Mouse (Mus musculus): Measurements from ENCODE around the gene Atoh8. TPM values are rescaled to one million over a fixed set of nuclear protein-coding genes. Genes with fewer than 3 reads are reported as not detected.

The Atoh8 gene
- polyA plus RNA-seq, 1 experiment from 2014 or later = 24.2 TPM

- Histone ChIP-seq H3K4me1 (ENCODE audit: insufficient read depth, low read length) (peaks cover 6% of the 10 kb centered on the region), H3K9ac (replicated peaks; ENCODE audit: low read length) (no peak overlapping the region), H3K36me3 (ENCODE audit: insufficient read depth, low read length) (no peaks in the 10 kb centered on the region), H3K4me2 (replicated peaks; ENCODE audit: low read depth, low read length) (no peak overlapping the region), H3K9me3 (ENCODE audit: low read length) (no peaks in the 10 kb centered on the region; the same call in 1 of the 2 replicates), H3K4me3 (ENCODE audit: low read length) (no peak overlapping the region), H3K27me3 (ENCODE audit: insufficient read depth, low read length) (no peaks in the 10 kb centered on the region), H3K27ac (ENCODE audit: low read length) (no peak overlapping the region)
- no peak for ATAC-seq (ENCODE audit: low FRiP score, low TSS enrichment)
- 84% methylated on average over 6 of the region's 6 CpGs for WGBS
Observed at GRCm38 (mm10) chr6:72273153-72273552, 37.8 kb upstream of the Atoh8 start.

GRCm38 (mm10) chr6:72272161-72272696, 36.9 kb upstream of the Atoh8 start:
- Histone ChIP-seq H3K36me3 (ENCODE audit: insufficient read depth, low read length) (no peaks in the 10 kb centered on the region), H3K4me3 (ENCODE audit: low read length) (no peak overlapping the region), H3K27ac (ENCODE audit: low read length) (no peak overlapping the region), H3K4me2 (replicated peaks; ENCODE audit: low read depth, low read length) (no peak overlapping the region), H3K27me3 (ENCODE audit: insufficient read depth, low read length) (no peaks in the 10 kb centered on the region), H3K4me1 (ENCODE audit: insufficient read depth, low read length) (peaks cover 3% of the 10 kb centered on the region; the same call in 1 of the 2 replicates), H3K9ac (replicated peaks; ENCODE audit: low read length) (no peak overlapping the region), H3K9me3 (ENCODE audit: low read length) (no peaks in the 10 kb centered on the region; the same call in 1 of the 2 replicates)
- no peak for ATAC-seq (ENCODE audit: low FRiP score, low TSS enrichment)
- 77% methylated on average over 10 of the region's 10 CpGs for WGBS

GRCm38 (mm10) chr6:72270952-72271519, 35.7 kb upstream of the Atoh8 start:
- Histone ChIP-seq H3K9me3 (ENCODE audit: low read length) (no peaks in the 10 kb centered on the region; the same call in 1 of the 2 replicates), H3K9ac (replicated peaks; ENCODE audit: low read length) (no peak overlapping the region), H3K4me2 (replicated peaks; ENCODE audit: low read depth, low read length) (no peak overlapping the region), H3K4me1 (ENCODE audit: insufficient read depth, low read length) (no peaks in the 10 kb centered on the region), H3K36me3 (ENCODE audit: insufficient read depth, low read length) (no peaks in the 10 kb centered on the region), H3K27me3 (ENCODE audit: insufficient read depth, low read length) (no peaks in the 10 kb centered on the region), H3K4me3 (ENCODE audit: low read length) (no peak overlapping the region), H3K27ac (ENCODE audit: low read length) (no peak overlapping the region)
- 63% methylated on average over 11 of the region's 11 CpGs for WGBS
- ATAC-seq (ENCODE audit: low FRiP score, low TSS enrichment) = no peak

DNA sequence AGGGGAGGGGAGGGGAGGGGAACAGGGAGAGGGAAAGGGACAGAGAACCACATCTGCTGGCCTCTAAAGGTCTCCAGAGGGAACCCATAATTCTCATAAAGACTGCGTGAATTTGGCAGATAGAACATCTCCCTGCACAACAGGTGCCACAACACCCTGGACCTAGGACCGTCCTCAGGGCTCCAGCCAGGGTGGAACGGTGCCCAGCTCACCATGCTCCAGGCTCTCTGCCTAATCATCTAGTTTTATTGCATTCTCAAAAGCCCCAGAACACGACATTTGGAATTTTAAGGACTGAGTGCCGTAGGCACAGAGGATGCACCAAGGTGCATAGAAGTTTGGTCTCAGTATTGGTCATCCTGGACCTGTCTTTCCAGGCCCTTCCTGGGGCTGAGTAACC, 34.9 kb upstream of the Atoh8 start:
- Histone ChIP-seq H3K27ac (ENCODE audit: low read length) (no peak overlapping the region), H3K4me3 (ENCODE audit: low read length) (no peak overlapping the region), H3K36me3 (ENCODE audit: insufficient read depth, low read length) (no peaks in the 10 kb centered on the region), H3K9me3 (ENCODE audit: low read length) (no peaks in the 10 kb centered on the region), H3K4me2 (replicated peaks; ENCODE audit: low read depth, low read length) (no peak overlapping the region), H3K9ac (replicated peaks; ENCODE audit: low read length) (no peak overlapping the region), H3K4me1 (ENCODE audit: insufficient read depth, low read length) (no peaks in the 10 kb centered on the region), H3K27me3 (ENCODE audit: insufficient read depth, low read length) (no peaks in the 10 kb centered on the region)
- no peak for ATAC-seq (ENCODE audit: low FRiP score, low TSS enrichment)
- 83% methylated on average over 5 of the region's 5 CpGs for WGBS

GRCm38 (mm10) chr6:72268149-72268847, 32.9 kb upstream of the Atoh8 start:
- Histone ChIP-seq H3K4me3 (ENCODE audit: low read length) (no peak overlapping the region), H3K4me1 (ENCODE audit: insufficient read depth, low read length) (no peaks in the 10 kb centered on the region), H3K36me3 (ENCODE audit: insufficient read depth, low read length) (no peaks in the 10 kb centered on the region), H3K9me3 (ENCODE audit: low read length) (no peaks in the 10 kb centered on the region), H3K27me3 (ENCODE audit: insufficient read depth, low read length) (no peaks in the 10 kb centered on the region), H3K27ac (ENCODE audit: low read length) (no peak overlapping the region), H3K9ac (replicated peaks; ENCODE audit: low read length) (no peak overlapping the region), H3K4me2 (replicated peaks; ENCODE audit: low read depth, low read length) (no peak overlapping the region)
- ATAC-seq (ENCODE audit: low FRiP score, low TSS enrichment) = no peak
- WGBS = 67% methylated on average over 9 of the region's 9 CpGs

- no peak overlapping the region for H3K9ac ChIP-seq (replicated peaks; ENCODE audit: low read length)
- H3K4me3 ChIP-seq (ENCODE audit: low read length) = no peak overlapping the region
- H3K4me1 ChIP-seq (ENCODE audit: insufficient read depth, low read length) = no peaks in the 10 kb centered on the region
- no peaks in the 10 kb centered on the region for H3K27me3 ChIP-seq (ENCODE audit: insufficient read depth, low read length)
- no peak overlapping the region for H3K4me2 ChIP-seq (replicated peaks; ENCODE audit: low read depth, low read length)
- no peaks in the 10 kb centered on the region for H3K9me3 ChIP-seq (ENCODE audit: low read length)
- no peak overlapping the region for H3K27ac ChIP-seq (ENCODE audit: low read length)
- ATAC-seq (ENCODE audit: low FRiP score, low TSS enrichment) = no peak
- whole genome bisulfite sequencing = 77% methylated on average over 6 of the region's 6 CpGs
- H3K36me3 ChIP-seq (ENCODE audit: insufficient read depth, low read length) = no peaks in the 10 kb centered on the region
Observed at GRCm38 (mm10) chr6:72265664-72266063, 30.3 kb upstream of the Atoh8 start.

DNA sequence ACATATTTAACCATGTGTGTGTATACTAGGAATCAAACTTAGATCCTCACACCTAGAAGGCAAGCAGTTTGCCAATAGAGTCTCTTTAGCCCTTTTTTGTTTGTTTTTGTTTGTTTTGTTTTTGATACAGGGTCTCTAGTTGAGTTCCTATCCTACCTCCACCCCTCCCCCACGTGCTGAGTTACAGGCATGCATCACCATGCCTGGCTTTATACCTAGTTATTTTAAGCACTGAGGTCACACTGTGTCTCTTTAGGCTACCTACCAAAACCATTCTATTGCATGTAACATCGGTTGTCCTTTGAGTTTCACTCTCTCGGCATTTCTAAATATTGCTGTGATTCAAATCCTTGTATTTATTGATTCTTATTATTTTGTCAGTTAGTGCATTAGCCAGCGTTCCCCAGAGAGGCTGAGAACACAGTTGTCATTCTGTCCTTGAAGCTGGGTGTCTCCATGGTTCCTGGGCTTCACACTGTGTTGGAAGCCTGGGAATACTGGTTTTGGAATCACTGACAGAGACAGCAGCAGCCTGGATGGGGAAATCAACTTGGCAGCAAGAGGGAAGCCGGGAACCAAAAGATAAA, 28.4 kb upstream of the Atoh8 start:
- H3K36me3 ChIP-seq (ENCODE audit: insufficient read depth, low read length) = no peaks in the 10 kb centered on the region
- no peak overlapping the region for H3K4me2 ChIP-seq (replicated peaks; ENCODE audit: low read depth, low read length)
- H3K4me1 ChIP-seq (ENCODE audit: insufficient read depth, low read length) = no peaks in the 10 kb centered on the region
- H3K9ac ChIP-seq (replicated peaks; ENCODE audit: low read length) = no peak overlapping the region
- no peak overlapping the region for H3K4me3 ChIP-seq (ENCODE audit: low read length)
- no peak overlapping the region for H3K27ac ChIP-seq (ENCODE audit: low read length)
- no peaks in the 10 kb centered on the region for H3K9me3 ChIP-seq (ENCODE audit: low read length)
- ATAC-seq (ENCODE audit: low FRiP score, low TSS enrichment) = no peak
- H3K27me3 ChIP-seq (ENCODE audit: insufficient read depth, low read length) = no peaks in the 10 kb centered on the region
- 71% methylated on average over 5 of the region's 5 CpGs for WGBS

- Histone ChIP-seq H3K4me2 (replicated peaks; ENCODE audit: low read depth, low read length) (no peak overlapping the region), H3K9ac (replicated peaks; ENCODE audit: low read length) (no peak overlapping the region), H3K27me3 (ENCODE audit: insufficient read depth, low read length) (no peaks in the 10 kb centered on the region), H3K4me3 (ENCODE audit: low read length) (no peak overlapping the region), H3K4me1 (ENCODE audit: insufficient read depth, low read length) (no peaks in the 10 kb centered on the region), H3K9me3 (ENCODE audit: low read length) (no peaks in the 10 kb centered on the region), H3K27ac (ENCODE audit: low read length) (no peak overlapping the region), H3K36me3 (ENCODE audit: insufficient read depth, low read length) (no peaks in the 10 kb centered on the region)
- ATAC-seq (ENCODE audit: low FRiP score, low TSS enrichment) = no peak
- 71% methylated on average over 12 of the region's 12 CpGs for WGBS
Observed at GRCm38 (mm10) chr6:72261683-72262320, 26.4 kb upstream of the Atoh8 start.

- no peak overlapping the region for H3K27ac ChIP-seq (ENCODE audit: low read length)
- H3K27me3 ChIP-seq (ENCODE audit: insufficient read depth, low read length) = no peaks in the 10 kb centered on the region
- no peak overlapping the region for H3K4me2 ChIP-seq (replicated peaks; ENCODE audit: low read depth, low read length)
- no peaks in the 10 kb centered on the region for H3K36me3 ChIP-seq (ENCODE audit: insufficient read depth, low read length)
- H3K4me3 ChIP-seq (ENCODE audit: low read length) = no peak overlapping the region
- no peaks in the 10 kb centered on the region for H3K9me3 ChIP-seq (ENCODE audit: low read length)
- no peak overlapping the region for H3K9ac ChIP-seq (replicated peaks; ENCODE audit: low read length)
- ATAC-seq (ENCODE audit: low FRiP score, low TSS enrichment) = peak; percentile 95
- WGBS = 32% methylated on average over 19 of the region's 19 CpGs
- no peaks in the 10 kb centered on the region for H3K4me1 ChIP-seq (ENCODE audit: insufficient read depth, low read length)
Observed at GRCm38 (mm10) chr6:72260981-72261682, 25.8 kb upstream of the Atoh8 start.

Measured in kidney, embryonic 16.5 days (tissue).